Mouse (Mus musculus) liver, adult 2 months (tissue): ENCODE measurements around the gene Nat8f6. TPM values are rescaled to one million over a fixed set of nuclear protein-coding genes. Genes with fewer than 3 reads are reported as not detected.
"Not testable (repeated sequence)": the region's sequence is repeated elsewhere in the genome, so short reads cannot be mapped to it uniquely, and the experiment has no call there.

Experiments used
- DNase-seq: peaks from one replicate; pipeline ENCODE4 v3.0.0-alpha.2; 2011; ENCODE audit warnings: low read depth, low spot score; ENCODE audit errors: extremely low read depth
- H3K27ac ChIP-seq: fragments of 200-500 bp; replicated peaks from 2 replicates; pipeline ENCODE4 v1.5.1; 2012; ENCODE audit warnings: low read depth, mild to moderate bottlenecking, control low read depth, inconsistent platforms, low read length; ENCODE audit not compliant: insufficient read depth
- H3K27me3 ChIP-seq: fragments of 200-500 bp; 2 replicates; pipeline ENCODE4 v1.6.1; 2012; ENCODE audit warnings: mild to moderate bottlenecking, moderate library complexity, low read length, inconsistent platforms; ENCODE audit not compliant: control insufficient read depth, insufficient read depth
- H3K36me3 ChIP-seq: fragments of 200-500 bp; 2 replicates; pipeline ENCODE4 v1.6.1; 2012; ENCODE audit warnings: low read length, inconsistent platforms; ENCODE audit not compliant: control insufficient read depth, insufficient read depth
- H3K4me1 ChIP-seq: fragments of 200-500 bp; 2 replicates; pipeline ENCODE4 v1.6.1; 2011; ENCODE audit warnings: low read length; ENCODE audit not compliant: control insufficient read depth, insufficient read depth
- H3K4me3 ChIP-seq: fragments of 200-500 bp; 2 replicates; pipeline ENCODE4 v1.5.1; 2011; ENCODE audit warnings: low read depth, mild to moderate bottlenecking, control low read depth, low read length, moderate library complexity; ENCODE audit not compliant: insufficient read depth
- H3K79me2 ChIP-seq: fragments of 200-500 bp; 2 replicates; pipeline ENCODE4 v1.6.1; 2012; ENCODE audit warnings: inconsistent platforms, mild to moderate bottlenecking, low read length, moderate library complexity; ENCODE audit not compliant: control insufficient read depth, insufficient read depth
- H3K9ac ChIP-seq: fragments of 200-500 bp; 2 replicates; pipeline ENCODE4 v1.6.1; 2012; ENCODE audit warnings: low read depth, mild to moderate bottlenecking, control low read depth, inconsistent platforms, low read length
- CTCF ChIP-seq: fragments of 200-500 bp; IDR thresholded peaks from 2 replicates; pipeline ENCODE4 v1.5.1; 2011; ENCODE audit warnings: low read depth, low read length, control low read depth
- POLR2A ChIP-seq: fragments of 200-500 bp; IDR thresholded peaks from 2 replicates; pipeline ENCODE4 v1.6.1; 2011; ENCODE audit warnings: low read length, control low read depth; ENCODE audit not compliant: insufficient read depth; ENCODE audit errors: extremely low read depth
- WGBS: fragments of 180-500 bp; shearing (Covaris S2); methylation state at CpG from one replicate; pipeline ENCODE4 v1.1.7; 2018; 5-methylcytosine and 5-hydroxymethylcytosine counted together
- polyA plus RNA-seq: library from polyadenylated mRNA; depleted of rRNA; stranded (reverse); fragments of >200 nt; gene quantifications from 2 replicates; pipeline ENCODE4 v1.2.3, GENCODE M21; 2012
- total RNA-seq: library from RNA; depleted of rRNA; stranded (reverse); fragments of >200 nt; gene quantifications from 2 replicates; pipeline ENCODE4 v1.2.3, GENCODE M21; 2014

Gene Nat8f6
- total and polyA plus RNA-seq, 2 experiments, result 0.28 TPM; not detected in 1

DNA sequence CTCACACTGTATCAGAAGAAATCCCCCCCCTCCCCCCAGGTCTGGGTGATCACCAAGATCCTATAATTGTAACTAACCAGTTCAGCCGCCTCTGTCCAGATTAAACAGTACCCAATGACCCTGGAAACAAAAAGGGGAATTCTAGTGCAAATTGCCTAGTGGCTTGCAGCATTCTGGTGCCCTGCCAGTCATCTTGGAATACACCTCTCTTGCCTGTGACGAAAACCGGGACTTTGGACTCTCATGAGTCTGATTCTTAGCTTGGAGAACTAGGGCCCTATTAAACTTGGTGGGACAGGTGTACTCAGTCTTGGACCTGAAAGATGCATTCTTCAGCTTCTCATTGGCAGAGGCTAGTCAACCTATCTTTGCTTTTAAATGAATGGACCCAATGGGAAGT lies 32.7 kb upstream of the Nat8f6 start:
- Histone ChIP-seq H3K4me1 (peaks cover 57% of the 10 kb centered on the region), H3K9ac (no peak overlapping the region), H3K27me3 (no peaks in the 10 kb centered on the region), H3K4me3 (no peak overlapping the region), H3K79me2 (0 out of 2 replicates have a peak, but pooled peaks cover 2% of the 10 kb centered on the region), H3K36me3 (no peaks in the 10 kb centered on the region), H3K27ac (peak overlapping the region; percentile 99)
- 25% methylated on average over 3 of the region's 3 CpGs for WGBS
- DNase-seq, result peak; percentile 99
- TF ChIP-seq POLR2A (no peak), CTCF (no peak)

DNA sequence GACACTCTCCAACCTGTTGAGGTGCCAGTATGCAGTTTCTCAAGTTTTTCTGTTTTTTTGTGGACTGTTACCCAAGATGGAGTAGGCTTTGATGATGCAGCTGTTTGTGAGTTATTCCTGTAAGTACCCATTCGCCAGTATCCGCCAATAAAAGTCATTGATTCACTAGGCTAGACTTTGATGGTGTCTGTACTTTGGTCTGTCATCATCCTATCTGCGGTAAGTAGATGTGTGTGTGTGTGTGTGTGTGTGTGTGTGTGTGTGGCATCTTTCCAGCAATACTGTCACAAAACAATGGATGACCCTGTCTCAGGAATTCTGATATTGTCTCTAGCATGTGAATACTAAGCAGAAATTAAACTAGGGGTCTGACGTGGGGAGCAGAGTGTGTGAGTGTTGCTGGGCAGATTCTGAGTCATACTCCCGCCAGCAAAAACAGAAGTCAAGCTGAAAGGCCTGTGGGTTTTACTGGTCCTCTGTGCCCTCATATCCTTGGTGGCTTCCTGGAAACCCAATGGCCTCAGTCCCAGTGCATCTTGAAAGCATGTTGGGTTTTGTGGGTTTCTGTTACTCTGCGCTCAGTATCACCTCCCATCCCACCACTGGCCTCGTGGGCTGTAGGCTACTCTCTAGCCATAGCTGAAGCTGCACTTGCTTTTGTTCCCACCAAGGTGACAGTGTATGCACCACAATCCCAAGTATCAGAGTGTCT lies 30.5 kb upstream of the Nat8f6 start:
- TF ChIP-seq POLR2A (no peak), CTCF (no peak)
- Histone ChIP-seq H3K27me3 (no peaks in the 10 kb centered on the region), H3K4me3 (no peak overlapping the region), H3K4me1 (peaks cover 62% of the 10 kb centered on the region), H3K36me3 (no peaks in the 10 kb centered on the region), H3K9ac (no peak overlapping the region; the same call in 1 of the 2 replicates), H3K27ac (peak overlapping the region; percentile 97), H3K79me2 (peaks cover 2% of the 10 kb centered on the region; the same call in 1 of the 2 replicates)
- DNase-seq, result peak; percentile 99
- WGBS, result 36% methylated on average over 7 of the region's 7 CpGs

DNA sequence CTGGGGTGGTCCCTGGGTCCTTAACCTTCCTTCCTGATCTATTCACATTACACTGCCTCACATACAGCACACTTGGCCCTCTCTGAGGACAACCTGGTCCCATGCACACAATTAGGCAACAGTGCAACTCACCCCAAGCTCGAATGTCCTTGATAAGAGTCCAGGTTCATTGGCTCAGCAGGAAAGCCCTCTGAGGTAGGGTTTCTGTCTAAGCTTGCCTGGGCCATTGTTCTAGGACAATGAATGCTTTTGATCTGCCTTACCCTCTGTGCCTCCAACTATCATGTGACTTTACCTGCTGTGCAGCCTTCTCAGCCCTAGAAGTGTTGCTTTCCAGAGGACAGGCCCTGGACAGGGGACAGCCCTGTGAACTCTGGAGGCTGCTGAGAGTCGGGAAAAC lies 28.5 kb upstream of the Nat8f6 start:
- 12% methylated on average over 2 of the region's 2 CpGs for WGBS
- H3K4me3 ChIP-seq, result no peak overlapping the region
- DNase-seq, result peak; percentile 98

DNA sequence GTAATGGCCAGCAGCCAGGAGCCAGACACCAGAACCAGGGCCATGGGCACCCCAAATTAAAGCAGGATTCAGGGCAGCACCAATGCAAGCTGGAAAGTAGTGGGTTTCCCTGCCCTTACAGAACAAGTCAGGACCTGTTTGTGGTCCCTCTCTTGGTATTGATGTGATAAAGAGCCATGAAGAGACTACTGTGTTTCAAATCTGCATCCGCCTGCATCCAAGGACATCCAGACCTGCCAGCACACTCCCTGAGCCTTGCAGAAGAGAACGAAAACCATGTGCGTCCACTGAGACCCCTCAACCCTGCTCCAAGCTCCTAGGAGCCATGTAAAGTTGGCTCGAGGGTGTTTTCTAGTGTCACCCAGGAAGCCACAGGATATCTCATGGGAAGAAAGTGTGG lies 27.4 kb upstream of the Nat8f6 start:
- WGBS, result 90% methylated on average over 4 of the region's 4 CpGs
- Histone ChIP-seq H3K36me3 (no peaks in the 10 kb centered on the region), H3K4me1 (peaks cover 55% of the 10 kb centered on the region), H3K27me3 (no peaks in the 10 kb centered on the region), H3K9ac (no peak overlapping the region), H3K79me2 (peaks cover 2% of the 10 kb centered on the region; the same call in 1 of the 2 replicates), H3K27ac (peak overlapping the region; percentile 97), H3K4me3 (no peak overlapping the region)
- no peak for DNase-seq
- TF ChIP-seq CTCF, result no peak
- no peak for TF ChIP-seq POLR2A

More for the DNA sequence above, 28.5 kb upstream of the Nat8f6 start:
- Histone ChIP-seq H3K4me1 (peaks cover 58% of the 10 kb centered on the region), H3K9ac (peak overlapping the region; percentile 45), H3K27me3 (no peaks in the 10 kb centered on the region), H3K79me2 (peaks cover 2% of the 10 kb centered on the region; the same call in 1 of the 2 replicates), H3K27ac (peak overlapping the region; percentile 97), H3K36me3 (no peaks in the 10 kb centered on the region)
- TF ChIP-seq POLR2A (no peak), CTCF (no peak)

DNA sequence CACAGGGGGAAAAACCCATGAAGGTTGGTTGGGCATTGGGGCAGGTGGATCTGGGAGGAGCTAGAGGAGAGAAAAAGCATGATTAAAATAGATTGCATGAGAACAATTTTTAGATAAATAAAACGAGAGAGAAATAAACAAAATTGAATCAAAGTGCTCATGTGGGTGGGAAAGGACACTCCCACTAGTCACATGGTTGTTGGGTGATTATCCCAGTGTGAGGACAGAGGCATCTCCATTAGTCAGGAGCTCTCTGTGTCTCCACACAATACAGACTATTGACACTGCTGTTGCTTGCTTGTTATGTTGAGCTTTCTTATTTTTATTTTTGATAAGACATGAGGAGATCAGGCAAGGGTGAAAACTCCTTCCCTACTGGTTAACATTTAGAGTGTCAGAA lies 26.2 kb upstream of the Nat8f6 start:
- Histone ChIP-seq H3K79me2 (peaks cover under 1% of the 10 kb centered on the region; the same call in 1 of the 2 replicates), H3K36me3 (no peaks in the 10 kb centered on the region), H3K4me3 (no peak overlapping the region), H3K4me1 (peaks cover 49% of the 10 kb centered on the region), H3K27me3 (no peaks in the 10 kb centered on the region), H3K9ac (0 out of 2 replicates have a peak overlapping the region, but pooled peaks have one; percentile 18), H3K27ac (peak overlapping the region; percentile 97)
- no peak for TF ChIP-seq CTCF
- no peak for TF ChIP-seq POLR2A
- 7% methylated on average over 1 of the region's 1 CpGs for WGBS
- DNase-seq, result peak; percentile 71

DNA sequence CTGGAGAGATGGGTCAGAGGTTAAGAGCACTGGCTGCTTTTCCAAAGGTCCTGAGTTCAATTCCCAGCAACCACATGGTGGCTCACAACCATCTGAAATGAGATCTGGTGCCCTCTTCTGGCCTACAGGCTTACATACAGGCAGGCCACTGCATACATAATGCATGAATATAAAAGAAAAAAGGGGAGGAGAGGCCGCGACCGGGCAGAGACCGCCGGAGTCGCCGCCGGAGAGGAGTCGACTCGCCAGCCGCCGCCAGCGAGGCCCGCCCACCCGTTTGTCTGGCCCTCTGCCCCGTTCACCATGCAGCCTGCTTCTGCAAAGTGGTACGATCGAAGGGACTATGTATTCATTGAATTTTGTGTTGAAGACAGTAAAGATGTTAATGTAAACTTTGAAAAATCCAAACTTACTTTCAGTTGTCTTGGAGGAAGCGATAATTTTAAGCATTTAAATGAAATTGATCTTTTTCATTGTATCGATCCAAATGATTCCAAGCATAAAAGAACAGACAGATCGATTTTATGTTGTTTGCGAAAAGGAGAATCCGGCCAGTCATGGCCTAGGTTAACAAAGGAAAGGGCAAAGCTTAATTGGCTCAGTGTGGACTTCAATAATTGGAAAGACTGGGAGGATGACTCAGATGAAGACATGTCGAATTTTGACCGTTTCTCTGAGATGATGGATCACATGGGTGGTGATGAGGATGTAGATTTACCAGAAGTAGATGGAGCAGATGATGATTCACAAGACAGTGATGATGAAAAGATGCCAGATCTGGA lies 23.1 kb upstream of the Nat8f6 start:
- H3K79me2 ChIP-seq, H3K9ac ChIP-seq, H3K36me3 ChIP-seq, H3K27me3 ChIP-seq, H3K4me3 ChIP-seq: not testable (repeated sequence)
- WGBS, result 24% methylated on average over 25 of the region's 25 CpGs
- TF ChIP-seq CTCF, result peak; percentile 25; the same call in 1 of the 2 replicates
- Histone ChIP-seq H3K4me1 (peaks cover 32% of the 10 kb centered on the region), H3K27ac (peak overlapping the region; percentile 62)
- peak; percentile 81 for DNase-seq
